Mouse (Mus musculus): Measurements from ENCODE around the gene Nt5c1a. TPM values are rescaled to one million over a fixed set of nuclear protein-coding genes. Genes with fewer than 3 reads are reported as not detected.
"Not testable (repeated sequence)": the region's sequence is repeated elsewhere in the genome, so short reads cannot be mapped to it uniquely, and the experiment has no call there.

The Nt5c1a gene
- not detected in 2 replicates for polyA plus RNA-seq (2016; fragmentation: Nextera tagmentation; extraction: Ambion mirVana)

DNA sequence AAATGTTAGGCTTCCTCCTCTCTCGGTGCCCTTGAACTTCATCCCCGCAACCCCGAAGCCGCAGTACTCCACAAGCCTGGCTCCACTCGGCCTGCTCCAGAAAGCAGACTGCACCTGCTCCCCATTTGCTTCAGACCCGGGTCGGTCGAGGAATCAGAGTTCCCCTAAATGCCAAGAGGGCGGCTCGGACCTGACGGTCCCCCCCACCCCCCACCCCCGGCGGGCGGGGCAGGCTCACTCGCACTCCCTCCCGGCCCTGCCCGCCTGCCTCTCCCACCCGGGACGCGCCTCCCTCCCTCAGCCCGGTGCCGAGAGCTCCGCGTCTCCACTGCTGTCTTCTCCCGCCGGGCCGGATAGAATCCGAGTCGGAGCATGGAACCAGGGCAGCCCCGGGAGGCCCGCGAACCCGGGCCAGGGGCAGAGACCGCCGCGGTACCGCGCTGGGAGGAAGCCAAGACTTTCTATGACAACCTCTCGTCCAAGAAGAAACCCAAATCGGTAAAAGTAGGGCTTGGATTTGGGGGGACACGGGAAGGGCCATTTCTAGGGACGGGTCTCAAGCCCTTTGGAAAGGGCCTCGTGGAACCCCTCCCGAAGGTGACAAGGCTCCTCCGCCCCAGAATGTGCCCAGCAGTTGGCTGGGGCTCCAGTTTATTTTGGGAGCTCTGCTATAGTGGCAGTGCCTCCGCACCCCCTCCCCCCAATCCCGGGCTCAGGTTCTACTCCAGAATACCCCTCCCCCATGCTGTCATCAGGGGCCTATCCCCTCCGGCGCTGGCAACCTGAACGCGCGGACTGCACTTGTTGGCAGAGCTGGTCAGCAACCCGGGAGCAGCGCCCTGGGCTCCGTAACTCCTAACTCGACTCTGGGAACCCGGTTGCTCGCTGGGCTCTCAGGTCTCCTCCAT, at the start of gene Nt5c1a:
TSS of gene Nt5c1a (plus strand) at position 319 of the 908 bp plus-strand sequence.
- Histone ChIP-seq H3K27ac (no peak within 1 kb of the TSS), H3K27me3 (ENCODE audit: low read depth, poor library complexity, severe bottlenecking) (peaks cover 68% of the 10 kb centered on the region), H3K4me1 (peaks cover 19% of the 10 kb centered on the region), H3K9me3 (replicated peaks) (no peaks in the 10 kb centered on the region), H3K36me3 (no peaks in the 10 kb centered on the region), H3K4me3 (peak within 1 kb of the TSS; percentile 50)
- under 1% methylated on average over 58 of the region's 58 CpGs for WGBS
- DNase-seq (ENCODE audit: low spot score) = peak; percentile 50

DNA sequence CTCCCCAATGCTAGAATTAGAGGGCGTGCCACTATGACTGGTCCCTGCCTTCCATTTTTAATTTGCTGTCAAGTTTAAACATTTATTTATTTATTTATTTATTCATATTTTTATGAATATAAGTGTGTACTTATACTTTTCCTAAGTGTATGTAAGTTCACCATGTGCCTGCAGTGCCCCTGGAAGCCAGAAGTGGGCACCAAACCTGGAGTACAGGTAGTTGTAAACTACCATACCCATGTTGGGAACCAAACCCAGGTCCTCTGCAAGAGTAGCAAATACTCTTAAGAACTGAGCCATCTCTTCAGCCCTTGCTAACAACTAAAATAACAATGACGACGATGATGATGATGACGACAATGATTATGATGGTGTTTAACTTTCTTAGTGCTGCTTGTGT, 49.3 kb upstream of the Nt5c1a start:
- Histone ChIP-seq H3K4me3 (no peak overlapping the region), H3K4me1 (no peaks in the 10 kb centered on the region), H3K27ac (no peak overlapping the region), H3K36me3 (no peaks in the 10 kb centered on the region), H3K27me3 (ENCODE audit: low read depth, poor library complexity, severe bottlenecking) (0 out of 2 replicates have a peak, but pooled peaks cover 6% of the 10 kb centered on the region), H3K9me3 (replicated peaks) (no peaks in the 10 kb centered on the region)
- DNase-seq (ENCODE audit: low spot score) = no peak
- WGBS = 77% methylated on average over 4 of the region's 4 CpGs

DNA sequence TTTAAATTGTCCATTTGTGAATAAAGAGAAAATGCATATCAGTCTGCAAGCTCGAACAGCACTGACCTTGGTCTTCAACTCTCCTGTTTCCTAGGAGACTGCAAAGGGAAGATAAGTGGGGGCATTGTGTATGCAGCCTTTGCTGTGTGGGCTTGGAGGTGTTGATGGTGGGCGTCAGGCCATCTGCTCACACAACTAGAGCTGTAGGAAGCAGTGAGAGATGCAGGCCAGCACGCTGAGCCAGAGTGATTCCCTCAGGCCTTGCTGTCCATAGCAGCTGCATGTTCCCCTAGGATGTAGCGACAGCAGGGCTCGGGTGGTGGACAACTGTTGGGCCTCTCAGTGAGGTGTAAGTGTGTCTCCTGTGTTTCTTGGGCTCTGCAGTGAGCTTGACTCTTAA, 48.3 kb upstream of the Nt5c1a start:
- Histone ChIP-seq H3K36me3 (no peaks in the 10 kb centered on the region), H3K4me3 (no peak overlapping the region), H3K4me1 (no peaks in the 10 kb centered on the region), H3K9me3 (replicated peaks) (no peaks in the 10 kb centered on the region), H3K27ac (no peak overlapping the region), H3K27me3 (ENCODE audit: low read depth, poor library complexity, severe bottlenecking) (0 out of 2 replicates have a peak, but pooled peaks cover 6% of the 10 kb centered on the region)
- 55% methylated on average over 5 of the region's 5 CpGs for WGBS
- DNase-seq (ENCODE audit: low spot score) = no peak

DNA sequence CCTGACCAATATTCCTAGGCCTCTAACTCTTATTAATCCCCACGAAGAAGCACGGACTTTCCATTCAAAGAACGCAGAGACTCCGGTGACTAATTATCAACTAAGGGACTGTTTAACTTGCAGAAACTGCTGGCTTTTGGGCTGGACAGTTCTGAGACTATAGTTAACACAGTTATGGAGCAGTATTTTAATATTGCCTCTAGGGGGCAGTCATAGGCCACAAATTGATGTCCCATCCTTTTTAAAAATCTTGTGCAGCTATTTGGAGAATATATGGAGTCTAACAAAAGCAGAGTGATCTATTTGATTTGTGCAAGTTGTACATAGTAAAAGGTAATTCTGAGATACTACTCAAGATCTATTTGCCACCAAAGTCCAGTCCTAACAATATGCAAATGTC, 46.3 kb upstream of the Nt5c1a start:
- H3K4me1 ChIP-seq = no peaks in the 10 kb centered on the region
- no peaks in the 10 kb centered on the region for H3K9me3 ChIP-seq (replicated peaks)
- no peak overlapping the region for H3K4me3 ChIP-seq
- no peak overlapping the region for H3K27ac ChIP-seq
- WGBS = 29% methylated on average over 4 of the region's 4 CpGs
- H3K27me3 ChIP-seq (ENCODE audit: low read depth, poor library complexity, severe bottlenecking) = 0 out of 2 replicates have a peak, but pooled peaks cover 6% of the 10 kb centered on the region
- DNase-seq (ENCODE audit: low spot score) = no peak
- H3K36me3 ChIP-seq = no peaks in the 10 kb centered on the region

DNA sequence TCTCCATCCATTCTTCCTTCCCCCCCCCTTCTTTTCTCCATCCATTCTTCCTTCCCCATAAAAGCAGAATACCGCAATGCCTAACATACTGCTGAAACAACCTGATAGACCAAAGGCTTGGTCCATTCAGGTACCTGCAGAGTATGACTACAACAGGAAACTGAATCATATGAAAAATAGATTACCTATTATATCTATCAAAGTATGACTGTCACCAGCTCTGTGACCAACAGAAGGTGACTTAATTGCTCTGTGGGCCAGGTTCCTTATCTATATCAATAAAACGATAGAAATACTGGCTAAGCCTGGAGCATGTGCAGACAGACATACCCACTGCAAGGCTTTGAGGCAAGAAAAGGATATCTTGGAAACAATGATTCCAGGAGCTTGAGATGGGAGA, 45.9 kb upstream of the Nt5c1a start:
- H3K27ac ChIP-seq = no peak overlapping the region
- H3K4me1 ChIP-seq = no peaks in the 10 kb centered on the region
- H3K27me3 ChIP-seq (ENCODE audit: low read depth, poor library complexity, severe bottlenecking) = 0 out of 2 replicates have a peak, but pooled peaks cover 6% of the 10 kb centered on the region
- no peak overlapping the region for H3K4me3 ChIP-seq
- H3K36me3 ChIP-seq = no peaks in the 10 kb centered on the region
- 65% methylated on average over 2 of the region's 2 CpGs for WGBS
- no peaks in the 10 kb centered on the region for H3K9me3 ChIP-seq (replicated peaks)
- no peak for DNase-seq (ENCODE audit: low spot score)

DNA sequence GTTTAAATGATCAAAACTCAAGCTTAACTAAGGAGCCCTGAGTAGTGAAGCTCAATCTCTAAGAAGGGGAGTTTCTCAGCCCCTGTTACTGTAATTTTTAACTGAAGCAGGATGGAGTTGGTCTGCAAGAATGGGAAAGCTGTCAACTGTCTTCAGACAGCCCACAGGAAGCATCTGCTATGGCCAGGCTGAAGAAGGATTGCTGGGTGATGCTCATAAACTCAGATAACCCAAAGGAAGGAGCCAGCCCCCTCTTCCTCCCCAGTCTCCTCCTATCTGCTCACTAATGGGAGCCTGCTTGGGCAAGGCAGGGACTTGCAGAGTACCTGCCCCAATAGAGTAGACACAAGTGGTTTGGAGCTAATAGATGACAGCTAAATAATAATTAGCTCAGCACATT, 45.5 kb upstream of the Nt5c1a start:
- DNase-seq (ENCODE audit: low spot score) = no peak
- no peak overlapping the region for H3K27ac ChIP-seq
- H3K9me3 ChIP-seq (replicated peaks) = no peaks in the 10 kb centered on the region
- H3K4me3 ChIP-seq = no peak overlapping the region
- H3K4me1 ChIP-seq = no peaks in the 10 kb centered on the region
- 0 out of 2 replicates have a peak, but pooled peaks cover 6% of the 10 kb centered on the region for H3K27me3 ChIP-seq (ENCODE audit: low read depth, poor library complexity, severe bottlenecking)
- H3K36me3 ChIP-seq = no peaks in the 10 kb centered on the region

DNA sequence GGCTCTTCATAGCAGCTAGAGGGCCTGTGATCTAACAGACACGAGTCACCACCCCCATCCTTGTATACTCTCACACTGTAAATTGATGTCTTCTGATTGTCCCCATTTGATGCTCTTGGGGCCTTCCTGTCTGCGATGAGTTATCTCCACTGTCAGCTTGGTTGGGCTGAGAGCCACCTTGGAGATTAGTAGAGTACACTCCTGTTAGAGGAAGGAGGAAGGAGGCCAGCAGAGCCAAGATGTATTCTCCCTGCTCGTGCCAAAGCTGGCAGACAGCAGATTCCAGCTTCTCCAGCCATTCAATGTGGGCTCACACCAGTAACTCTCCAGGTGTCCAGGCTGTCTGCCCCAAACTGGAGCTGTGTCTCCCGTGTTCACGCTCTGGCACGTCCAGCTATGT, 40.7 kb upstream of the Nt5c1a start:
- 82% methylated on average over 6 of the region's 6 CpGs for WGBS

DNA sequence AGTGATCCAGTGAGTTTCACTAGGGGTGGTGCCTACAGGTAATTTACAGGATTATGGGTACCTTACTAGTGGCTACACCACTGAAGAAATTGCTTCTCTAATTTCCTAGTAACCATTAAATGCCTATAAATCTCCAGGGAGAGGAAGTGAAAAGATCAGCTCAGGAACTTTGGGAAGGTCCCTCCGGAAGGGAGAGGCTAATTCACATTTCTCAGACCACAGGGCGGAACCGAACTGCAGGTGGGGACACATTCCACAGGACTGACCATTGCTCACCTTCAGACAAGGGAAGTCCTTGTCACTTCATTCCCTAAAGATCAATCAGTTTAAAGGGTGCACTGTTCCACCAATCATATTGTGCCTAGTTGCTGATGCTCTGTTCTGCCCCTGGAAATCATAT, 40.1 kb upstream of the Nt5c1a start:
- H3K4me1 ChIP-seq = peaks cover 11% of the 10 kb centered on the region
- 73% methylated on average over 3 of the region's 3 CpGs for WGBS
- H3K27me3 ChIP-seq (ENCODE audit: low read depth, poor library complexity, severe bottlenecking); DNase-seq (ENCODE audit: low spot score); H3K9me3 ChIP-seq (replicated peaks); H3K4me3 ChIP-seq; H3K36me3 ChIP-seq; H3K27ac ChIP-seq: not testable (repeated sequence)

More for the DNA sequence above, 40.7 kb upstream of the Nt5c1a start:
- Histone ChIP-seq H3K9me3 (replicated peaks) (no peaks in the 10 kb centered on the region), H3K4me3 (no peak overlapping the region), H3K27ac (no peak overlapping the region), H3K4me1 (peaks cover 11% of the 10 kb centered on the region), H3K27me3 (ENCODE audit: low read depth, poor library complexity, severe bottlenecking) (peaks cover 6% of the 10 kb centered on the region; the same call in 1 of the 2 replicates), H3K36me3 (no peaks in the 10 kb centered on the region)
- peak; percentile 24 for DNase-seq (ENCODE audit: low spot score)

DNA sequence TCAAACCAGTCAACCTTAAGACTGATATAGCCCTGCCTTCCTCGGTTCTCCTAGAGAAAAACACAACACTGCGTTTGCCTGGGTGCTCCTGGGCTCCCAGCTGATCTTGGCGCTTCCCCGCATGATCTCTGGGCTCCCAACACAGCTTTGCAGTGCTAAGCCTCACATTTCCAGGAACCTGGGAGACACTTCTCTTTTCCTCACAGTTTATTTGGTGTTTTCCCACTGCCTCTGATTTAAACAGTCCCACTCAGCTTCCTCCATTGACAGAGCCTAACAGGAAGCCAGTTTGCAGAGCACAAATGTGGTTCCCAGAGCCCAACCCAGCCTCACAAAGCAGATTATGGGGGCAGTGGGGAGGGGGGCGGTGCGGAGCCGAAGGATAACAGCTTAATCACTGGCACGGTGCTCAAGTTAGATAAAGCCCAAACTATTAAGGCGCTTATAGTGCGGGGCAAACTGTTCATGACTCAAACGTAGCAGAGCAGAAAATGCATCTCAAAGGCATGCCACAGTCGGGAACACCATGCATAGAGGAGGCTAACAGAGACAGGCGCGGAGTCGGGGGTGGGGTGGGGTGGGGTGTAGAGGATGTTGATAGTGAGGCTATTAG, 38.9 kb upstream of the Nt5c1a start:
- WGBS = 27% methylated on average over 15 of the region's 15 CpGs
- Histone ChIP-seq H3K27me3 (ENCODE audit: low read depth, poor library complexity, severe bottlenecking) (peaks cover 6% of the 10 kb centered on the region; the same call in 1 of the 2 replicates), H3K4me3 (no peak overlapping the region), H3K9me3 (replicated peaks) (no peaks in the 10 kb centered on the region), H3K27ac (no peak overlapping the region), H3K4me1 (peaks cover 11% of the 10 kb centered on the region), H3K36me3 (no peaks in the 10 kb centered on the region)
- DNase-seq (ENCODE audit: low spot score) = no peak

DNA sequence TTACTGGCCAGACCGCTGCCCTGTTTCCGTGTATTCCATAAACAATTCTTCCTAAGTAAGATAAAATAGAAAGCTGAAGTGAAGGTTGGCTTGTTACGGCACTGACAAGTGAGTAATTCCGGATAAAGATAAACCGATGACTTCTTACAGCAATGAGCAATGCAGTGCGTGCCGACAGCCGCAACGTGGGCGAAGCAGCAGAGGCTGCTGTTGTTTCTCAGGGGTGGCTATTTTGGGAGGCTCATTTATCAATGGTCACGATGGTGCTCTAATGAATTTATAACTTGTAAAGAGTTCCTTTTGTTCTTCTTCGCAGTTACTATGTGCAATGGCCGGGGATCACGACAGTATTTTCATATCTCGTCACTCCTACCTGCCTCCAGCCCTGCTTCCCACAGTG, 37.1 kb upstream of the Nt5c1a start:
- Histone ChIP-seq H3K4me3 (no peak overlapping the region), H3K4me1 (peaks cover 11% of the 10 kb centered on the region), H3K27ac (no peak overlapping the region), H3K9me3 (replicated peaks) (no peaks in the 10 kb centered on the region), H3K27me3 (ENCODE audit: low read depth, poor library complexity, severe bottlenecking) (peaks cover 6% of the 10 kb centered on the region; the same call in 1 of the 2 replicates), H3K36me3 (no peaks in the 10 kb centered on the region)
- 85% methylated on average over 15 of the region's 15 CpGs for WGBS
- DNase-seq (ENCODE audit: low spot score) = no peak

DNA sequence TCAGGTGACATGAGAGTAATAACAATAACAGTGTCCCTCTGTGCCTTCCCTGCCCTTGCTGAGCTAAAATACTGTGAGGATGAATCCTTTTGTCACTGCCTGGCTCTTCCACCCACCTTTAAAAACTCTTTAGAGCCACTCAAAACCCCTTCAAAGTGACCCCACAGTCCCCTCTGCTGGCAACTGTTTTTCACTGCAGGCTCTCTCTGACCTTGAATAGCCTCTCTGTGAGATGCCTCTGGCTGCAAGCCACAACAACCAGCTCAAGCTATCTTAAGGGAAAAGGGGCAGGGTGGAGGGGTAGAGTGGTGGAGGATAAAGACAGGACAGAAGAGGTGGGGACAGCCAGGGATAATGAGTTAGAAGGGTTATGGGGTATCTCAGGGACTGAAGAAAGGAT, 29.5 kb upstream of the Nt5c1a start:
- H3K27me3 ChIP-seq (ENCODE audit: low read depth, poor library complexity, severe bottlenecking) = peaks cover 30% of the 10 kb centered on the region; the same call in 1 of the 2 replicates
- no peak overlapping the region for H3K27ac ChIP-seq
- H3K9me3 ChIP-seq (replicated peaks) = no peaks in the 10 kb centered on the region
- H3K4me3 ChIP-seq = no peak overlapping the region
- H3K36me3 ChIP-seq = no peaks in the 10 kb centered on the region
- no peaks in the 10 kb centered on the region for H3K4me1 ChIP-seq
- DNase-seq (ENCODE audit: low spot score) = no peak

DNA sequence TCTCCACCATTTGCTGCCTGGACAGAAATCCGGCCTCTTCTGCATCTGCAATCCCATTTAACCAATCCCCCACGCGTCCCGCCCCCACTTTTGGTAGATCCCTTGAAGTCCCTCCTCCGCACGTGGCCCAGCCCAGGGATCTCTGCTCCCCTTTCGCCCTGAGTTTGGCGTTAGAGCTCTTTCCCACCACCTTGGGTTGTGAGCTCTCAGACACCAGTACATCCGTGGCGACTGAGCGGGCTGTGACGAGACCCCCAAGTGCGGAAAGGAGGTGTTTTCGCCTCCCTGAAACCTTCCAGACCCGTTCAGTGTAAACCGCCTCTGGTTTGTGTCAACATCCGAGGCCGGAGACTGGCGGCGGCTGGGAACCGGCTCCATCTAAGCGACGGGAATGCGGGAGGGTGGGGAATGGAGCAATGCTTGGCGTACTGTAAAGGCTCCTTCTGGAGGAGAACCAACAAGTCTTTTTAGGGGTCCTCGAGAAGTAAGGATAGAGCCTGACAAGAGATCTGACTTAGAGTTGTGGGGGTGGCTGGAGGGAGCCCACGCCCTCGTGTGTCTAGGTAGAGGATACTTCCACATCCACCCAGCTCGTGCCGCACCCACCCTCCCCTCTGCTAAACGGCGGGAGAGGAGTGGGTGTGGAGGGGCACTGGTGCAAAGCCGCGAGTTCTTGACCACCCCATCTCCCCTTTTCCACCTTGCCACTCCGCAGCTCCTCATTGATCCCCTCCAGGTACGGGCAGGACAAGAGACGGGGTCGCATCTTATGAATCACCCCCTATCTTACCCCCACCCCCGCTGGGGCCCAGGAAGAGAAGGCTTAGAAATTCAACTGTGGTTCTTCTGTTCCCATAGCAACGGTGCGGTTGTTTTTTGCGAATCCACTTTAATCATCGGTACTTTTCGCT, 18.7 kb upstream of the Nt5c1a start, which contains the start of gene Hpcal4:
TSS of gene Hpcal4 (plus strand) at position 900 of the 911 bp plus-strand sequence.
- under 1% methylated on average over 44 of the region's 44 CpGs for WGBS
- 0 out of 2 replicates have a peak within 1 kb of the TSS, but pooled peaks have one; percentile 20 for H3K27ac ChIP-seq
- H3K4me1 ChIP-seq = peaks cover 20% of the 10 kb centered on the region
- DNase-seq (ENCODE audit: low spot score) = peak; percentile 71
- H3K27me3 ChIP-seq (ENCODE audit: low read depth, poor library complexity, severe bottlenecking) = peaks cover 82% of the 10 kb centered on the region
- no peaks in the 10 kb centered on the region for H3K9me3 ChIP-seq (replicated peaks)
- peak within 1 kb of the TSS; percentile 54 for H3K4me3 ChIP-seq
- H3K36me3 ChIP-seq = no peaks in the 10 kb centered on the region
